Mouse (Mus musculus) C2C12 (cell line): ENCODE results near the gene Plekha8.

ENCODE experiments used
- MAX ChIP-seq: IDR thresholded peaks from one replicate; pipeline ENCODE4 v1.6.1; 2011; ENCODE audit warnings: mild to moderate bottlenecking, control low read depth
- MYOG ChIP-seq: IDR thresholded peaks from one replicate; pipeline ENCODE4 v1.6.1; 2011; ENCODE audit not compliant: control insufficient read depth, insufficient read length; ENCODE audit errors: extremely low read depth
- USF1 ChIP-seq: IDR thresholded peaks from one replicate; pipeline ENCODE4 v1.6.1; 2011; ENCODE audit warnings: low read depth, mild to moderate bottlenecking, control low read depth, moderate library complexity

- TF ChIP-seq MAX (no peak), USF1 (no peak), MYOG (no peak)
These were observed 4.2 kb upstream of the Plekha8 start for GRCm38 (mm10) chr6:54590691-54591090.
